Comparison of ENCODE assay signal across 15 mouse cellular contexts in genomic region chr15:97847285-97847684, GRCm38 (mm10).
"Had no signal": no experiment of that assay in that cellular context is flagged by ENCODE, and none has a peak within 500 bp of the region (broad histone marks: within the 10 kb centered on the region; RNA-seq: fewer than 3 reads in every experiment).

No protein-coding gene starts in this region.

- H3K9me3 ChIP-seq: limb, embryonic 12.5 days; midbrain, embryonic 10.5 days; neural tube, embryonic 12.5 days; stomach, embryonic 15.5 days had no signal

- ATAC-seq: intestine, embryonic 16.5 days had no signal

- H3K4me2 ChIP-seq: limb, embryonic 12.5 days; neural tube, embryonic 12.5 days; stomach, embryonic 15.5 days had no signal

- DNase-seq: kidney, adult 8-10 months; kidney, postnatal 36 days; layer of hippocampus, adult 9-11 months; layer of hippocampus, postnatal 36 days; midbrain, embryonic 14.5 days; right cerebral cortex, postnatal 4 days; thymus, adult 2 months; thymus, postnatal 25 days had no signal

- H3K27me3 ChIP-seq: limb, embryonic 12.5 days; neural tube, embryonic 12.5 days; stomach, embryonic 15.5 days had no signal

- H3K36me3 ChIP-seq: limb, embryonic 12.5 days; midbrain, embryonic 10.5 days; neural tube, embryonic 12.5 days; stomach, embryonic 15.5 days had no signal

- H3K9ac ChIP-seq: limb, embryonic 12.5 days; neural tube, embryonic 12.5 days; stomach, embryonic 15.5 days had no signal

- H3K27ac ChIP-seq: kidney, postnatal 0 days; limb, embryonic 12.5 days; midbrain, embryonic 10.5 days; neural tube, embryonic 12.5 days; stomach, embryonic 15.5 days had no signal

- H3K4me1 ChIP-seq: limb, embryonic 12.5 days; neural tube, embryonic 12.5 days had no signal

- H3K4me3 ChIP-seq: limb, embryonic 12.5 days; midbrain, embryonic 10.5 days; myocyte; neural tube, embryonic 12.5 days; stomach, embryonic 15.5 days had no signal
